Mouse (Mus musculus) bone marrow, adult 2 months (tissue): ENCODE data around the gene Zcchc17.

ENCODE experiments used
- CTCF ChIP-seq: fragments of 200-500 bp; IDR thresholded peaks from 2 replicates; pipeline ENCODE4 v1.5.1; 2011; ENCODE audit warnings: low read length, control low read depth; ENCODE audit not compliant: control insufficient read depth, insufficient read depth
- POLR2A ChIP-seq: fragments of 200-500 bp; IDR thresholded peaks from 2 replicates; pipeline ENCODE4 v1.6.1; 2011; ENCODE audit warnings: low read depth, mild to moderate bottlenecking, control low read depth, low read length, borderline replicate concordance; ENCODE audit not compliant: control insufficient read depth

- no peak for TF ChIP-seq POLR2A
- no peak for TF ChIP-seq CTCF
Measured at GRCm38 (mm10) chr4:130289824-130290223, 69.9 kb downstream of the Zcchc17 start.
